Mouse (Mus musculus) T-helper 1 cell (primary cell): ENCODE measurements around the gene Gm7137.
"Not testable (repeated sequence)": the region's sequence is repeated elsewhere in the genome, so short reads cannot be mapped to it uniquely, and the experiment has no call there.

Experiments
- in situ Hi-C: fragments of 300-600 bp; cut with MboI, MseI; formaldehyde crosslinking; loops from one replicate; pipeline ENCODE4 v1.15.1; 2025; ENCODE audit warnings: high pct_unique_total_duplicates

Gene Gm7137

GRCm38 (mm10) chr10:77752312-77752711 is 35.7 kb downstream of the Gm7137 start:
- in situ Hi-C loops, result not testable (repeated sequence)

- in situ Hi-C loops, result not testable (repeated sequence)
These were observed 36.7 kb downstream of the Gm7137 start, which contains the start of gene Gm9736 for GRCm38 (mm10) chr10:77751254-77751653. TSS of gene Gm9736 (minus strand) at chr10:77751354.

- in situ Hi-C loops, result not testable (repeated sequence)
These were observed 37.3 kb downstream of the Gm7137 start for GRCm38 (mm10) chr10:77750686-77751085.

GRCm38 (mm10) chr10:77741924-77742688 is 45.9 kb downstream of the Gm7137 start, which contains the start of gene Gm18596:
TSS of gene Gm18596 (minus strand) at chr10:77742638.
- in situ Hi-C loops, result not testable (repeated sequence)

- in situ Hi-C loops, result no loop called here
These were observed 49.1 kb downstream of the Gm7137 start for GRCm38 (mm10) chr10:77738929-77739328.
